Mouse (Mus musculus) layer of hippocampus, postnatal 36 days (tissue): ENCODE measurements around the gene Tyk2. TPM values are rescaled to one million over a fixed set of nuclear protein-coding genes. Genes with fewer than 3 reads are reported as not detected.

ENCODE experiments used
- microRNA-seq, 2 experiments: library from miRNA; unstranded; fragments of <30 nt; microRNA quantifications; one replicate each; pipeline ENCODE4 v1.2.0; 2021
- total RNA-seq, 2 experiments: library from RNA; stranded (reverse); gene quantifications; 2 replicates each; pipeline ENCODE4 v1.2.3; 2021

Gene Tyk2
- total RNA-seq, 2 experiments from 2014 or later = 14.6 to 18.0 TPM

Small RNA genes within 50 kb of the gene (microRNA-seq; reads per million reads assigned to microRNA genes)
- gene Mir7082 = 0.85 to 1.8 reads per million in 2 experiments

Other genes starting within 250 kb of the Tyk2 start
- gene Ppan, start 243.1 kb downstream of the Tyk2 start, total RNA-seq = 10 to 100 TPM; 19.8 to 24.9 TPM
- 100 to 1,000 TPM; 120 to 127 TPM for gene Eif3g, start 232.6 kb downstream of the Tyk2 start, total RNA-seq
- 10 to 100 TPM; 34.0 to 35.1 TPM for gene Dnmt1, start 171.4 kb downstream of the Tyk2 start, total RNA-seq
- gene S1pr2, start 154.5 kb downstream of the Tyk2 start, total RNA-seq = 1 to 10 TPM; 1.2 to 2.8 TPM
- gene Mrpl4, start 128.5 kb downstream of the Tyk2 start, total RNA-seq = 10 to 100 TPM; 61.1 to 65.8 TPM
- gene Icam1, start 115.3 kb downstream of the Tyk2 start, total RNA-seq = 1 to 10 TPM; 1.9 to 3.6 TPM
- gene Icam4, start 101.9 kb downstream of the Tyk2 start, total RNA-seq = 1 to 10 TPM in 1 of 2 experiments, under 1 TPM in 1; 0.63 to 1.2 TPM
- 100 to 1,000 TPM; 360 to 373 TPM for gene Icam5, start 99.2 kb downstream of the Tyk2 start, total RNA-seq
- gene Zglp1, start 64.2 kb downstream of the Tyk2 start, total RNA-seq = not detected
- gene Gm49373, start 58.1 kb downstream of the Tyk2 start, total RNA-seq = 1 to 10 TPM; 2.5 to 2.9 TPM
- 10 to 100 TPM; 56.0 to 64.5 TPM for gene Fdx1l, start 57.6 kb downstream of the Tyk2 start, total RNA-seq
- 1 to 10 TPM; 4.8 to 5.0 TPM for gene Gm38431, start 39.2 kb downstream of the Tyk2 start, total RNA-seq
- gene Raver1, start 39.2 kb downstream of the Tyk2 start, total RNA-seq = 10 to 100 TPM; 29.9 to 31.5 TPM
- 100 to 1,000 TPM; 142 to 150 TPM for gene Cdc37, start 18.7 kb upstream of the Tyk2 start, total RNA-seq
- gene Pde4a, start 34.5 kb upstream of the Tyk2 start, total RNA-seq = 10 to 100 TPM; 84.2 to 86.8 TPM
- gene Keap1, start 108.1 kb upstream of the Tyk2 start, total RNA-seq = 10 to 100 TPM; 57.2 to 58.1 TPM
- gene S1pr5, start 117.2 kb upstream of the Tyk2 start, total RNA-seq = 10 to 100 TPM; 11.1 to 11.2 TPM
- 10 to 100 TPM; 38.8 to 40.9 TPM for gene Atg4d, start 134.1 kb upstream of the Tyk2 start, total RNA-seq
- gene Kri1, start 156.7 kb upstream of the Tyk2 start, total RNA-seq = 10 to 100 TPM; 48.1 to 50.2 TPM
- 10 to 100 TPM; 53.0 to 62.9 TPM for gene Cdkn2d, start 160.2 kb upstream of the Tyk2 start, total RNA-seq
- gene Ap1m2, start 181.1 kb upstream of the Tyk2 start, total RNA-seq = under 1 TPM; 0.35 to 0.57 TPM
- 10 to 100 TPM; 49.6 to 56.3 TPM for gene Slc44a2, start 189.5 kb upstream of the Tyk2 start, total RNA-seq
- 100 to 1,000 TPM in 1 of 2 experiments, 10 to 100 TPM in 1; 80.8 to 107 TPM for gene Ilf3, start 236.6 kb upstream of the Tyk2 start, total RNA-seq